Mouse (Mus musculus) intestine, postnatal 0 days (tissue): Measurements from ENCODE around the gene Nus1. TPM values are rescaled to one million over a fixed set of nuclear protein-coding genes. Genes with fewer than 3 reads are reported as not detected.

Source experiments
- ATAC-seq: fragments of 200-750 bp; cut with Nextera tagmentation; 2 replicates; pipeline ENCODE4 v1.8.0; 2017; ENCODE audit warnings: mild to moderate bottlenecking, moderate TSS enrichment, moderate library complexity
- H3K27ac ChIP-seq: fragments of 300-500 bp; sonication (generic); 2 replicates; pipeline ENCODE4 v1.5.1; 2014; ENCODE audit warnings: mild to moderate bottlenecking, low read depth, low read length, moderate library complexity
- H3K27me3 ChIP-seq: fragments of 300-500 bp; sonication (generic); replicated peaks from 2 replicates; pipeline ENCODE4 v1.6.1; 2014; ENCODE audit warnings: low read length, mixed read lengths; ENCODE audit not compliant: control insufficient read depth, insufficient read depth
- H3K36me3 ChIP-seq: fragments of 300-500 bp; sonication (generic); 2 replicates; pipeline ENCODE4 v1.6.1; 2014; ENCODE audit warnings: mild to moderate bottlenecking, moderate library complexity; ENCODE audit not compliant: control insufficient read depth, insufficient read depth
- H3K4me1 ChIP-seq: fragments of 300-500 bp; sonication (generic); replicated peaks from 2 replicates; pipeline ENCODE4 v1.6.1; 2014; ENCODE audit warnings: antibody characterized with exemption, low read length, mixed read lengths; ENCODE audit not compliant: control insufficient read depth, insufficient read depth
- H3K4me2 ChIP-seq: fragments of 300-500 bp; sonication (generic); replicated peaks from 2 replicates; pipeline ENCODE4 v1.6.1; 2014; ENCODE audit warnings: low read depth, mild to moderate bottlenecking, moderate library complexity
- H3K4me3 ChIP-seq: fragments of 300-500 bp; sonication (generic); 2 replicates; pipeline ENCODE4 v1.5.1; 2014; ENCODE audit warnings: low read depth, low read length
- H3K9ac ChIP-seq: fragments of 300-500 bp; sonication (generic); 2 replicates; pipeline ENCODE4 v1.6.1; 2014; ENCODE audit warnings: mild to moderate bottlenecking, low read depth, low read length
- H3K9me3 ChIP-seq: fragments of 300-500 bp; sonication (generic); 2 replicates; pipeline ENCODE4 v1.6.1; 2016; ENCODE audit warnings: mixed run types; ENCODE audit not compliant: control insufficient read depth
- CTCF ChIP-seq: sonication (generic); IDR thresholded peaks from 2 replicates; pipeline ENCODE4 v1.5.1; 2016; ENCODE audit warnings: low read depth, mild to moderate bottlenecking, control low read depth, antibody characterized with exemption, moderate library complexity
- WGBS: fragments of 180-500 bp; shearing (Covaris S2); extraction: QIAGEN DNeasy Blood & Tissue Kit; methylation state at CpG from one replicate; pipeline ENCODE4 v1.1.7; 2014; 5-methylcytosine and 5-hydroxymethylcytosine counted together
- polyA plus RNA-seq: library from polyadenylated mRNA; unstranded; fragments of >200 nt; fragmentation: Nextera tagmentation; extraction: Ambion mirVana; gene quantifications from 2 replicates; pipeline ENCODE4 v1.2.1, GENCODE M21; 2015

Nus1 gene
- polyA plus RNA-seq, 1 experiment from 2014 or later = 24.7 TPM

DNA sequence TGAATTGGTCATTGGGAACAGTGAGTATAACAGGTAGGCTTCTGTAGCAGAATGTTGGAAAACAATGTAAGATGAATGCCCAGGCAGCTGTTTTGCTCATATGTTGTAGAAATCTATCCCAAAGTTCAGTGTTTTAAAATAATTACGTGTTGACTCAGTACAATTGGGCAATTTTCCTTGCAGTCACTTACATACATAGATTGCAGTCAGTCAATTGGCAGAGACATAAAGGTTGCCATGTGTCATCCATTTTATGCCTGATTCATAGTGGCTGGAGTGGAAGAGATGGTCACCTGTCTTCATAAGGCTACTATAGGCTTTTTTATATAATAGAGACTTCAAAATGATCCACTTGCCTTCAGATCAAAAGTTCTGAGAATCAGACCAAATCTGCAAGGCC, 3.2 kb downstream of the Nus1 start:
- Histone ChIP-seq H3K4me3 (no peak overlapping the region), H3K9me3 (no peaks in the 10 kb centered on the region), H3K4me1 (peaks cover 11% of the 10 kb centered on the region), H3K27me3 (no peaks in the 10 kb centered on the region), H3K36me3 (no peaks in the 10 kb centered on the region; the same call in 1 of the 2 replicates), H3K9ac (no peak overlapping the region), H3K4me2 (no peak overlapping the region), H3K27ac (no peak overlapping the region)
- 60% methylated on average over 1 of the region's 1 CpGs for WGBS
- no peak for TF ChIP-seq CTCF
- ATAC-seq = no peak

DNA sequence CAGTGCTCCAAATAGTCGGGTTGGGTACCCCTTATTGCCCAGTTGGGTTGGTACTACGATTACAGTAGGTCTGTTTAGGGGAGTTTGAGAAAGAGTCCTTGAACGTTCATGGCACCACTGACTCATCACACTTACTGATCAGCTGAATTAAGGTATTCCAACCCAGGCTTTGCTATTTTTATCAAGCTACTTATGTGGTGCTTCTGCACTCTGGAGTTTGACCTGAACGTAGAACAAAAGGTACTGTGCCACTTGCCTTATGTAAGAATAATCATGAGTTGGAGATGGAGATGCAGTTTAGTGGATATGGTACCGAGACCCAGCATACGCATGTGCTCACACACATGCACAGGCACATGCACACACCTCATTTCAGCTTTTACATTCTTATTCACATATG, 4.4 kb downstream of the Nus1 start:
- no peaks in the 10 kb centered on the region for H3K9me3 ChIP-seq
- no peak for ATAC-seq
- H3K4me2 ChIP-seq = no peak overlapping the region
- H3K4me1 ChIP-seq = peaks cover 21% of the 10 kb centered on the region
- no peaks in the 10 kb centered on the region for H3K27me3 ChIP-seq
- no peak overlapping the region for H3K9ac ChIP-seq
- no peaks in the 10 kb centered on the region; the same call in 1 of the 2 replicates for H3K36me3 ChIP-seq
- no peak for TF ChIP-seq CTCF
- 56% methylated on average over 6 of the region's 6 CpGs for WGBS
- H3K4me3 ChIP-seq = no peak overlapping the region
- no peak overlapping the region for H3K27ac ChIP-seq

DNA sequence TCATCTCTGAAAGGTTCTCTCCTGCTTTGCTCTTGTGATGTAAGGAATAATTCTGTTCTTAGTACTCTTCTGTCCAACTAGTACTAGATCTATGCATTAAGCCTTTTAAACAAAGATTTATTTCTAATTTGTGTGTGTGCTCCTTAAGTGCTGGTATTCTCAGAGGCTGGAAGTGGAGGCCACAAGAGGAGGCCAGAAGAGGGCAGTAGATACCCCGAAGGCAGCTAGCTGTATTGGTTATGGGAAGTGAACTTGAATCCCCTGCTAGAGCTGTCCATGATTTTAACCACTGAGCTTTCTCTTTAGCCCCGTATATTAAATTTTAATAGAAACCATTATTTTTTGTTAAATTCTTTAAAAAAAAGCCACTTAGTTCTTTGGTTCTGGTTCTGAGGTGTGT, 5.8 kb downstream of the Nus1 start:
- WGBS = 71% methylated on average over 2 of the region's 2 CpGs
- no peaks in the 10 kb centered on the region; the same call in 1 of the 2 replicates for H3K36me3 ChIP-seq

DNA sequence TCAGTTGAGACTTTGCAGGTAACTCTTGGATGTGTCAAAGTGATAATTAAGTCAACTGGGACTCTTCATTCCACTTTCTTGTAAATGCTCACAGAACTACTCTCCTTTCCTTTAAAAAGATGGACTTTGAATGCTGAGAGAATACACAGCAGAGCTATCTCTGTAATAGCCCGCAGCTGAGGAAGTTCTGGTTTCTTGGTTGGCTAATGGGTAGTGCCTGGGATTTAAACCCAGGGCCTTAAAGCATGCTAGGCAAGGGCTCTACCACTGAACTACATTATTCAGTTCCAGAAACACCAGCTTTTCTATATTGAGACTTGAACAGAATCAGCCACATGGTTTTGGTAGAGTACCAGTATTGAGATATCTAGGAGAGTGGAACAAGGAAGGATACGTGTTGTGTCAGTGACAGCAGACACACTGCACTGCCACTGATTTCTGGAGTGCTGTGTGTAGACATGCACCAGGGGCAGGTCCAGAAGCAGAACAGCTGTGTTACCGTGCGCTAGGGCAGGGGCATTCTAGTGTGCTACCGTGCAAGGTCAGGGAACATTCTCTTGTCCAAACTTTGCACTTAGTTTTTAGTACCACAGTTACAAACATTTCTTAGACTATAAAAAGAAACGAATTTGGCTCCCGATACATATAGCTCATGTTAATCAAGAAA, 9.1 kb downstream of the Nus1 start:
- Histone ChIP-seq H3K36me3 (peaks cover 16% of the 10 kb centered on the region), H3K9me3 (no peaks in the 10 kb centered on the region), H3K9ac (no peak overlapping the region), H3K27me3 (no peaks in the 10 kb centered on the region), H3K4me3 (no peak overlapping the region), H3K4me2 (peak overlapping the region; percentile 21; the same call in 1 of the 2 replicates), H3K4me1 (peaks cover 18% of the 10 kb centered on the region; the same call in 1 of the 2 replicates), H3K27ac (peak overlapping the region; percentile 41)
- no peak for ATAC-seq
- no peak for TF ChIP-seq CTCF
- 47% methylated on average over 7 of the region's 7 CpGs for WGBS

More for the DNA sequence above, 5.8 kb downstream of the Nus1 start:
- Histone ChIP-seq H3K4me2 (no peak overlapping the region), H3K4me1 (peaks cover 24% of the 10 kb centered on the region), H3K9ac (no peak overlapping the region), H3K9me3 (no peaks in the 10 kb centered on the region), H3K27ac (no peak overlapping the region), H3K4me3 (no peak overlapping the region), H3K27me3 (no peaks in the 10 kb centered on the region)
- peak; percentile 68 for TF ChIP-seq CTCF
- ATAC-seq = no peak

DNA sequence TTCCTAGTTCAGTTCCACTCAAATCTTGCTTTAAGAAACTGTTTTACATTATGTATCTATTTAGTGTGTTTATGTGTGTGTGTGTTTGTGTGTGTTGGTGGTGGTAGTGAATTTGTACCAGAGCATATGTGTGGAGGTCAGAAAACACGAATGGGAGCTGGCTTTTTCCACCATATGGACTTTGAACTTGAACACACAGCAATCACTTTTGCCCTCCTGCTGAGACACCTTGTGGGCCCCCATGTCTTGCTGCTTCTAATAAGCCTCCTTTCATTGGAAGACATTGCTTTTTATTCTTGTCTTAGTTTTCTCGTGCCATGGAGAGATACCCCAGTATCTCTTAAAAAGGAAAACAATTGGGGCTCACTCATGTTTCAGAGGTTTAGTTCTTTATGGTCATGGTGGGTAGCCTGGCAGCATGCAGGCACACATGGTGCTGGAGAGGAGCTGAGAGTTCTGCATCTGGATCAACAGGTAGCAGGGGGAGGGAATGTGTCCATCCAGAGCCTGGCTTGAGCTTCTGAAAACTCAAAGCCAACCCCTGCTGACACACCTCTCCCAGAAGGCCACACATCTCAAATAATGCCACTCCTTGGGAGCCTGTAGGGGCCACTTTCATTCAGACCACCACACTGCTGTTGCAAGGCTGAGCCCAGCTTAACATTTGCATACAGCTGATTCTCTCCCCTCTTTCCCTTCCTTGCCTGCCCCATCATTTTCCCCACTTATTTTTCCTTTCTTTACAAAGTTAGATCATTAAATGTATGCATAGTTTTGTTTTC, 10.5 kb downstream of the Nus1 start:
- peak overlapping the region; percentile 43 for H3K27ac ChIP-seq
- no peak overlapping the region for H3K4me3 ChIP-seq
- TF ChIP-seq CTCF = no peak
- H3K27me3 ChIP-seq = no peaks in the 10 kb centered on the region
- ATAC-seq = peak; percentile 69
- H3K9ac ChIP-seq = no peak overlapping the region
- H3K36me3 ChIP-seq = peaks cover 27% of the 10 kb centered on the region
- WGBS = 30% methylated on average over 2 of the region's 2 CpGs
- peak overlapping the region; percentile 21; the same call in 1 of the 2 replicates for H3K4me2 ChIP-seq
- H3K9me3 ChIP-seq = no peaks in the 10 kb centered on the region
- peaks cover 18% of the 10 kb centered on the region; the same call in 1 of the 2 replicates for H3K4me1 ChIP-seq

DNA sequence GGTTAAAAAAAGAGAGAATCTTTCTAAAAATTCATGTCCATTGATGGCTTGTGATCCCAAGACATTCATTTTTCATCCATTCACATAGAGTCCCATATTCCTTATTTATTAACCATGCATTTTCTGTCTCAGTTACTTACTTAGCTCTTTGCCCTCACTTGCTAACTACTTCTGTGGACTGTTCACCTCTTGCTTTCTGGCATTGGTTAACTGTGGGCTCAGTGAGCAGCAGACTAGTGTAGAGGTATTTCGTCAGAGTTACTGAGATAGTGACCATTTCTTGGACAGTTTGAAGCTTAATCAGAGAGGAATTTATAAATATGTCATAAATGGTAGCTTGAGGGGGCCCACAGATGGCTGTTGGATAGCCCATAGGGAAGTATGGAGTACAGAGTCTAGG, 13.6 kb downstream of the Nus1 start:
- Histone ChIP-seq H3K4me3 (no peak overlapping the region), H3K9me3 (no peaks in the 10 kb centered on the region), H3K9ac (no peak overlapping the region), H3K27me3 (no peaks in the 10 kb centered on the region), H3K27ac (no peak overlapping the region), H3K4me2 (no peak overlapping the region), H3K36me3 (peaks cover 53% of the 10 kb centered on the region), H3K4me1 (peaks cover 10% of the 10 kb centered on the region; the same call in 1 of the 2 replicates)
- no peak for ATAC-seq
- WGBS = 83% methylated on average over 1 of the region's 1 CpGs
- no peak for TF ChIP-seq CTCF
